Mouse (Mus musculus): ENCODE measurements around the gene Vmn1r40. TPM values are rescaled to one million over a fixed set of nuclear protein-coding genes. Genes with fewer than 3 reads are reported as not detected.

The Vmn1r40 gene
- polyA plus RNA-seq, 1 experiment from 2014 or later: not detected

- Histone ChIP-seq H3K27ac (no peak overlapping the region), H3K9ac (no peak overlapping the region), H3K4me2 (no peak overlapping the region), H3K36me3 (replicated peaks) (0 out of 2 replicates have a peak, but pooled peaks cover 2% of the 10 kb centered on the region), H3K9me3 (no peaks in the 10 kb centered on the region), H3K27me3 (no peaks in the 10 kb centered on the region), H3K4me1 (no peaks in the 10 kb centered on the region), H3K4me3 (replicated peaks) (no peak overlapping the region)
- no peak for ATAC-seq (ENCODE audit: low FRiP score)
- 90% methylated on average over 11 of the region's 11 CpGs for WGBS
Measured at GRCm38 (mm10) chr6:89673135-89673780, 34.1 kb upstream of the Vmn1r40 start.

GRCm38 (mm10) chr6:89678522-89678921, 28.8 kb upstream of the Vmn1r40 start:
- H3K4me3 ChIP-seq (replicated peaks): no peak overlapping the region
- no peak for ATAC-seq (ENCODE audit: low FRiP score)
- H3K27ac ChIP-seq: no peak overlapping the region
- H3K4me2 ChIP-seq: no peak overlapping the region
- WGBS: 70% methylated on average over 4 of the region's 4 CpGs
- H3K9ac ChIP-seq: no peak overlapping the region
- H3K27me3 ChIP-seq: no peaks in the 10 kb centered on the region
- no peaks in the 10 kb centered on the region for H3K9me3 ChIP-seq
- no peaks in the 10 kb centered on the region for H3K4me1 ChIP-seq
- H3K36me3 ChIP-seq (replicated peaks): 0 out of 2 replicates have a peak, but pooled peaks cover 2% of the 10 kb centered on the region

GRCm38 (mm10) chr6:89679291-89679835, 28.0 kb upstream of the Vmn1r40 start:
- Histone ChIP-seq H3K4me2 (no peak overlapping the region), H3K4me1 (no peaks in the 10 kb centered on the region), H3K36me3 (replicated peaks) (0 out of 2 replicates have a peak, but pooled peaks cover 2% of the 10 kb centered on the region), H3K9me3 (no peaks in the 10 kb centered on the region), H3K4me3 (replicated peaks) (no peak overlapping the region), H3K9ac (no peak overlapping the region), H3K27me3 (no peaks in the 10 kb centered on the region), H3K27ac (no peak overlapping the region)
- 26% methylated on average over 10 of the region's 10 CpGs for WGBS
- ATAC-seq (ENCODE audit: low FRiP score): peak; percentile 59

- 5% methylated on average over 8 of the region's 8 CpGs for WGBS
- no peak overlapping the region for H3K4me2 ChIP-seq
- H3K36me3 ChIP-seq (replicated peaks): no peaks in the 10 kb centered on the region
- H3K27me3 ChIP-seq: no peaks in the 10 kb centered on the region
- H3K9me3 ChIP-seq: no peaks in the 10 kb centered on the region
- ATAC-seq (ENCODE audit: low FRiP score): peak; percentile 58; the same call in 1 of the 2 replicates
- no peak overlapping the region for H3K27ac ChIP-seq
- no peaks in the 10 kb centered on the region for H3K4me1 ChIP-seq
- H3K4me3 ChIP-seq (replicated peaks): no peak overlapping the region
- H3K9ac ChIP-seq: no peak overlapping the region
Measured at GRCm38 (mm10) chr6:89680155-89680554, 27.2 kb upstream of the Vmn1r40 start.

- H3K36me3 ChIP-seq (replicated peaks): no peaks in the 10 kb centered on the region
- H3K9ac ChIP-seq: no peak overlapping the region
- H3K9me3 ChIP-seq: no peaks in the 10 kb centered on the region
- no peaks in the 10 kb centered on the region for H3K4me1 ChIP-seq
- ATAC-seq (ENCODE audit: low FRiP score): no peak
- no peak overlapping the region for H3K4me3 ChIP-seq (replicated peaks)
- H3K4me2 ChIP-seq: no peak overlapping the region
- 61% methylated on average over 1 of the region's 1 CpGs for WGBS
- no peak overlapping the region for H3K27ac ChIP-seq
- no peaks in the 10 kb centered on the region for H3K27me3 ChIP-seq
Measured at GRCm38 (mm10) chr6:89684231-89684630, 23.1 kb upstream of the Vmn1r40 start.

GRCm38 (mm10) chr6:89687100-89687499, 20.2 kb upstream of the Vmn1r40 start:
- Histone ChIP-seq H3K4me1 (no peaks in the 10 kb centered on the region), H3K9me3 (no peaks in the 10 kb centered on the region), H3K27me3 (no peaks in the 10 kb centered on the region), H3K4me2 (no peak overlapping the region), H3K27ac (no peak overlapping the region), H3K9ac (no peak overlapping the region), H3K4me3 (replicated peaks) (no peak overlapping the region), H3K36me3 (replicated peaks) (no peaks in the 10 kb centered on the region)
- 80% methylated on average over 1 of the region's 1 CpGs for WGBS
- no peak for ATAC-seq (ENCODE audit: low FRiP score)

GRCm38 (mm10) chr6:89706624-89707023, 716 bp upstream of the Vmn1r40 start:
- H3K4me1 ChIP-seq: no peaks in the 10 kb centered on the region
- no peak overlapping the region for H3K4me3 ChIP-seq (replicated peaks)
- H3K9me3 ChIP-seq: 0 out of 2 replicates have a peak, but pooled peaks cover 4% of the 10 kb centered on the region
- no peaks in the 10 kb centered on the region for H3K36me3 ChIP-seq (replicated peaks)
- H3K27ac ChIP-seq: no peak overlapping the region
- H3K9ac ChIP-seq: no peak overlapping the region
- no peaks in the 10 kb centered on the region for H3K27me3 ChIP-seq
- ATAC-seq (ENCODE audit: low FRiP score): no peak
- 75% methylated on average over 2 of the region's 2 CpGs for WGBS
- H3K4me2 ChIP-seq: no peak overlapping the region

GRCm38 (mm10) chr6:89718051-89718450, 10.7 kb downstream of the Vmn1r40 start:
- Histone ChIP-seq H3K27ac (no peak overlapping the region), H3K9ac (no peak overlapping the region), H3K4me3 (replicated peaks) (no peak overlapping the region), H3K27me3 (no peaks in the 10 kb centered on the region), H3K4me1 (no peaks in the 10 kb centered on the region), H3K36me3 (replicated peaks) (no peaks in the 10 kb centered on the region), H3K9me3 (no peaks in the 10 kb centered on the region), H3K4me2 (no peak overlapping the region)
- ATAC-seq (ENCODE audit: low FRiP score): no peak

GRCm38 (mm10) chr6:89740466-89740865, 33.1 kb downstream of the Vmn1r40 start, which contains the start of gene Vmn1r41:
Gene Vmn1r41, plus strand, starts transcription at chr6:89740766.
- no peak for ATAC-seq (ENCODE audit: low FRiP score)
- Histone ChIP-seq H3K9me3 (no peaks in the 10 kb centered on the region), H3K36me3 (replicated peaks) (no peaks in the 10 kb centered on the region), H3K4me2 (no peak within 1 kb of the TSS), H3K4me3 (replicated peaks) (no peak within 1 kb of the TSS), H3K4me1 (no peaks in the 10 kb centered on the region), H3K27me3 (no peaks in the 10 kb centered on the region), H3K27ac (no peak within 1 kb of the TSS), H3K9ac (no peak within 1 kb of the TSS)

- Histone ChIP-seq H3K9me3 (no peaks in the 10 kb centered on the region), H3K4me3 (replicated peaks) (no peak overlapping the region), H3K36me3 (replicated peaks) (no peaks in the 10 kb centered on the region), H3K9ac (no peak overlapping the region), H3K27me3 (no peaks in the 10 kb centered on the region), H3K4me1 (no peaks in the 10 kb centered on the region), H3K4me2 (no peak overlapping the region), H3K27ac (no peak overlapping the region)
- ATAC-seq (ENCODE audit: low FRiP score): no peak
Measured at GRCm38 (mm10) chr6:89742811-89743210, 35.5 kb downstream of the Vmn1r40 start.

Other genes starting within 250 kb of the Vmn1r40 start
- 87.3 and 88.5 TPM in 2 replicates for gene Chchd6, start 111.9 kb upstream of the Vmn1r40 start, polyA plus RNA-seq (2016; fragmentation: Nextera tagmentation; extraction: Ambion mirVana)
- gene Txnrd3, start 63.6 kb upstream of the Vmn1r40 start, polyA plus RNA-seq (2016; fragmentation: Nextera tagmentation; extraction: Ambion mirVana): 9.1 and 10.2 TPM in 2 replicates
- gene Vmn1r41, start 33.2 kb downstream of the Vmn1r40 start, polyA plus RNA-seq (2016; fragmentation: Nextera tagmentation; extraction: Ambion mirVana): not detected in 2 replicates
- not detected in 2 replicates for gene Vmn1r42, start 168.9 kb downstream of the Vmn1r40 start, polyA plus RNA-seq (2016; fragmentation: Nextera tagmentation; extraction: Ambion mirVana)
- gene Vmn1r43, start 168.9 kb downstream of the Vmn1r40 start, polyA plus RNA-seq (2016; fragmentation: Nextera tagmentation; extraction: Ambion mirVana): not detected in 2 replicates
- not detected in 2 replicates for gene Vmn1r44, start 176.1 kb downstream of the Vmn1r40 start, polyA plus RNA-seq (2016; fragmentation: Nextera tagmentation; extraction: Ambion mirVana)
- not detected in 2 replicates for gene Vmn1r45, start 233.1 kb downstream of the Vmn1r40 start, polyA plus RNA-seq (2016; fragmentation: Nextera tagmentation; extraction: Ambion mirVana)

Data from forebrain, embryonic 12.5 days (tissue).